Mouse (Mus musculus): ENCODE data around the gene Ezr. TPM values are rescaled to one million over a fixed set of nuclear protein-coding genes. Genes with fewer than 3 reads are reported as not detected.
"Not testable (repeated sequence)": the region's sequence is repeated elsewhere in the genome, so short reads cannot be mapped to it uniquely, and the experiment has no call there.

Gene Ezr
- total RNA-seq, 4 experiments from 2014 or later, result 18.8 to 34.8 (median 23.9) TPM

- DNase-seq, result no peak
Measured at GRCm38 (mm10) chr17:6742083-6743038, 40.2 kb downstream of the Ezr start.

- no peak for DNase-seq
Measured at GRCm38 (mm10) chr17:6741271-6741670, 41.3 kb downstream of the Ezr start.

DNA sequence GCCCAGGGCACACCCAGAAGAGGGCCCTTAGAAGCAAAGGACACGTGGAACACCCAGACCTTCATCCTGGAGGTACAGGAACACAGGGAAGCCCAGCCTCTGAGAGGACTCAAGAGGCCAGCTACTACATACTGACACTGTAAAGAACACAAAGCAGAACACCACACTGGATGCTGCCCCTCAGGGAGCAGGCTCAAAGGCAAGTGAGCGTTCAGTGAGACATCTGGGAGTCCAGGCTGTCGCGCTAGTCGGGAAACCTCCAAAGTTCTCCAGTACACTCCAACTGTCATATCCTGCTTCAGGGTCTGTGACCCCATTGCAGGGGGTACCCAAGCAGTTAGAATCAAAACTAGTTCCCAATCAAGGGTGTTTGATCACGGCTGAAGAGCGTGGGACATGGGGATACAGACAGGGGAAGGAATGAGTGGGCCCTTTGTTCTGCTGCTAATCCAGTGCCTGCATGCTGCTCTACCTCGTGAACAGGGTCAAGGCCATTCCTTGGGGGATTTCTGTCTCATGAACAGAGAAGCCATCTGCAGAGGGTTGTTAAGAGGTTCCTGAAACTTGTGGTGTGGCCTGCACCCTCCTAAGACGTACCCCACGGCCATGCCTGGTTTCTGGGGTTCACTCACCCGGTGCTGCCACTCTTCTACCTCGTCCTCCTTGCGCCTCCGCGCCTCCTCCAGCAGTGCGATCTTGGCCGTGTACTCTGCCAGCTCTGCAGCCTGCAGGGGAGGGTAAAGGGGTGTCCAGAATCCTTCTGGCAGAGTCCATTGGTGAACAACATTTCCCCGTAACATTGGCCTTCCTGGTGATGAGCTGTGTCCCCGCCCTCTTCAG is 42.0 kb downstream of the Ezr start:
- DNase-seq, result no peak

DNA sequence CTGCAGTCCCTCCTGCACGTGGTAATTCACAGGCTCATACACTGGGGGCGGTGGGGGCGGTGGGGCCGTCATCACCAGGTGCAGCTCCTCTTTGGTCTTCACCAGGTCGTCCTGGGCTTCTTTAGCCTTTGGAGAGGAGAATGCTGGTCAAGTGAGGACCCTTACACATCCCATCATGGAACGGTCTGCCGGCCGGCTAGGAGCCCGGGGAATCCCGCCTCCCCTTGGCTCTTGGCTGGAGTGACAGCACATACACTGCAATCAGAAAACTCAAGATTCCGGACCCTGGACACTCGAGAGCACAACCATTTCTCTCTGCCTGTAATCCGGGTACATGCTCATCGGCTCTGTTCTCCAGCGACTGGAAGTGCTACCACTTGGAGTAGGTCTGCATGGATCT is 42.8 kb downstream of the Ezr start:
- DNase-seq, result no peak

DNA sequence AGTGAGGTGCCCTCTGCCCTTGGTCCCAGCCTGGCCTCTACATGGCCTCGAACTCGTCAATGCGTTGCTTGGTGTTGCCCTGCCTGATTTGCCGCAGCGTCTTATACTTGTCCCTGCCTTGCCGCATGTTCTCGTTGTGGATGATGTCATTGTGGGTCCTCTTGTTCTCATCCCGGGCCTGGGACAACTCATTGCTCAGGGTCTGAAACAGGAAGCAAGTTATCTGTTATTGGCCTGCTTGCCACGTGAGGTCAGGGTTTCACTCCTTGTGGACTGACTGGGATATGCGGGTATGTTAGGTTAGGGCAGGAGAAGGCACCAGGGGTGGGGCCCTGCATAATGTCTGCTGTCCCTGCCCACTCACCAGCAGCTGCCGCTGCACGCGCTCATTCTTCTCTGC is 43.3 kb downstream of the Ezr start:
- no peak for DNase-seq

GRCm38 (mm10) chr17:6738836-6739235 is 43.7 kb downstream of the Ezr start:
- no peak for DNase-seq

DNA sequence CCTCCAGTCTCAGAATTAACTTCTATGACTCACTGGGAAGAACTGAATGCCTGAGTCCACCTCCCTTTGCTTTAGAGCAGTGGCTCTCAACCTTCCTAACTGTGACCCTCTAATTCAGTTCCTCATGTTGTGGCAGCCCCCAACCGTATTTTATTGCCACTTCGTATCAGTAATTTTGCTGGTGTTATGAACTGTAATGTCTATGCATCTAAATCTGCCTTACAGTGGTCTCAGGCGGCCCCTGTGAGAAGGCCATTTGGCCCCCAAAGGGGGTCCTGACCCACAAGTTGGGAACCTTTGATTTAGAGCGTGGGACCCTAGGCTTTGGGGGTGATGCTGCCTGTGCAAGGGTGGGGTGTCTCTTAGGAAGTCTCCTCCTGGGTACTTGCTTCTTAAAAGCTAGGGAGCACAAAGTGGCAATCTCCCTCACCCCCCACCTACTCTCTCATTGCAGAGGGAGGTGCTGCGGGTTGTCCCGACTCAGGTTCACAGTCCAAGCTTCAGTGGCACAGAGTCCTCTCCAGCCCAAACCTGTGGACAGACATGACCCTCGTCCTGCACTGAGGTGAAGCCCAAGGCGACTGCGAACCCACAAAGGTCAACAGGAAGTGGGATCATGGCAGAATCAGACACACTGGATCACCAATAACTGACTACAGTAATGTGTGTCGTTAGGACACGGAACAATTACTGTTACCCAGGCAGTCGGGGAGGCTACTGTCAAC is 45.1 kb downstream of the Ezr start:
- DNase-seq, result no peak

- DNase-seq, result no peak
Measured at GRCm38 (mm10) chr17:6736306-6737272, 46.0 kb downstream of the Ezr start.

DNA sequence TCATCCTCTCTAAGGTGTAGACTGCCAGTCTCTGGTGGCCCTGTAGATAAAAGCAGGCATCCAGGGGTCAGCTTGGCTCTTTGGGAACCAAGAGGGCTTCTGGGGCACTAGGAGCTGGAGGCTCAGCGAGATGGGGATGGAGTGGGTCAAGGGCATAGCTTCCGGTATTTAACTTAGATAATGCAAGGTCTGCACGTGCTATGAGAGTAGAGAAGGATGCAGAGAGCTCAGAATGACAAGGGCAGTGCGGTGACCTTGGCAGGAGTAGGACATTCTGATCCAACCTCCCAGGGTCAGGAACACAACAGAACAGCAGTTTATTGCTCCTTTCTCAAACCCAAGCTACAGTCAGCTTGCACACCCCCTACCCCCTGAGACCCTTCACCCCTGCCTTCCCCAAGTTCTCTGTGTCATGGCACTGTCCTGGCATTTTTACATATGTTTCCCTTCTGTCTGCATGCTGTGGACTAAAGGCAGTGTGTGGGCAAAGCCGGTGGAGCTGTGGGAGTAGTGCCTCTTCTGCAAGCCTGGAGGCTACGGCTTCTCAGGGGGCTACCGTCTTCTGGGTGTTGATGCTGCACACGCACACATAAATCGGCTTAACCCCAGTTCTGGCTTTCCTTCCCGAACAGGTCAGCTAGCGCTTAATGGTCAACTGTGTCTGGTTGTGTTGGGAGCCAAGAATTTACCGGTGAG is 47.7 kb downstream of the Ezr start:
- DNase-seq, result no peak

GRCm38 (mm10) chr17:6733322-6733875 is 49.2 kb downstream of the Ezr start:
- DNase-seq, result no peak

DNA sequence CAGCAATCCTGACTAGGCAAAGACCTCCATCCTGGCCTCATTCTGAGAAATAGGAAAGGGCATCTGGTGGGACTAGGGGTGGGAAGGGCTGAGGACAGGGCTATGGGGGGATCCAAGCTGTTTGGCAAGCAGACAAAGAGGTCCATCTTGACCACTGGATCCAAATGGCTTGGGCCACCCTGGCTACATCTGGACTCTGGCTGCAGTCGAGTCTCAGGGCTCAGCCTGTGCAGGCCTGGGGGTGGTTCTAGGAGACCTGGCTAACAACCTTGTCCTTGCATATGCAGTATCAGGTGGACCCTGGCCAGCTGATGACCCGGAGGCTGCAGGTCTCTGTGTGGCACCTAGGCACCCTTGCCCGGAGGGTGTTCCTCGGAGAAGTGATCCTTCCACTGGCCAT is 49.9 kb downstream of the Ezr start:
- no peak for DNase-seq

- no peak for DNase-seq
Measured at GRCm38 (mm10) chr17:6731634-6732033, 51.0 kb downstream of the Ezr start.

GRCm38 (mm10) chr17:6731132-6731531 is 51.5 kb downstream of the Ezr start:
- no peak for DNase-seq

GRCm38 (mm10) chr17:6729244-6729742 is 53.3 kb downstream of the Ezr start:
- no peak for DNase-seq

DNA sequence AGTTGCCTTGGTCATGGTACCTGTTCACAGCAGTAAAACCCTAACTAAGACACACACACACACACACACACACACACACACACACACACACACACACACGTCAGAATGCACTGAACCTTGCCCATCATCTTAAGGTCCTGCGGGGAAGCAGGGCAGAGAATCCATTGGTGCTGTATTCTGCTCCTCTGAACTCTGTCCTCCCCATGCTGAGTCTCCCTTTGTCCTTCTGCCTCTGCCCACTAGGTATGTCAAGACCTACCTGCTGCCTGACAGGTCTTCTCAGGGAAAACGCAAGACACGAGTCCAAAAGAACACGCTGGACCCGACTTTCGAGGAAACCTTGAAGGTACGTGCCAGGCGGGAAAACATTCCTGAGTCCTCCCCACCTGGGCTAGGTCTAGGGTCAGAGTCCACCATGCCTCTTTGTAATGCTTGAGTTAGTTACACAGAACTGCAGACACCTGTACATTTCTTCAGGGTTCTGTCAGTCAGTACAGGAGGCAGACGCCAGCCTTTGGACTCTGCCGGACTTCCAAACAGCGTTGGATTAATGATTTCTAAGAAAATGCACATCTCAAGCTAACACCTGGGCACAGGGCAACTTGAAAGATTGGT is 54.5 kb downstream of the Ezr start:
- DNase-seq, result no peak

DNA sequence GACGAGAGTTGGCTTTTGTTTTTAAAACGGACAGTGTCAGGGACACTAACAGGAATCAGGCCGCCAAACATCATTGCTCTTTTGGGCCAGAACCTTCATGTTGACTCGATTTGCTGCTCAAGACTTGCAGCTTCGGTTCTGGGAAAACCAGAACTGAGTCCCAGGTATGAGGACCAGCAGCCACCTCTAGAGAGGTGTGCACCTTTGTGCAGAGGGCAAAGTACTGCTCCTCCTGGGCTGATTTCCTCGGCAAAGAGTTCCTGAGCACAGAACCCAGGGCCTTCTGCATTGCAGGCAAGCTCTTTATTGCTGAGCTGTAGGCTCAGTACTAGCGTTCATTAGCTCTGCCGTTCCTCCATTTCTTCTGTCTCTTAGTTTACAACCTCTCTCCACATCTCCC is 68.6 kb downstream of the Ezr start:
- DNase-seq, result not testable (repeated sequence)

DNA sequence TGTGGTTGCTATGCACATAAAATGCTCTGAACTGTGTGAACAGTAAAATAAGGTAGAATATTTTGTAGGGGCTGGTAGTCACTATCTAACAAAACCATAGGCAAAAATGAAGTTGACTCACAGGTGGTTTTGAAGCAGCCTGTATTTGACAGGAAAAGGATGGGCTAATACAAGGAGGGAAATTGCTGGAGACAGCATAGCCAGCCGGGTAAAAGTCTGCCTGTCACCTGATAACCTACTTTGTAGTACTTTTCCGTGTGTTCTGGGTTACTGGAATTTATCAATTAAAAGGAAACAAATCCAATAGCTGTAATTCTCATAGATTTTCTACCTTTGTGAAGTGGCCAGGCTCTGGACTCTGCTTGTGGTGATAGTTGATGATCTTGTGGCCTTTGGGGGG is 69.1 kb downstream of the Ezr start:
- not testable (repeated sequence) for DNase-seq

DNA sequence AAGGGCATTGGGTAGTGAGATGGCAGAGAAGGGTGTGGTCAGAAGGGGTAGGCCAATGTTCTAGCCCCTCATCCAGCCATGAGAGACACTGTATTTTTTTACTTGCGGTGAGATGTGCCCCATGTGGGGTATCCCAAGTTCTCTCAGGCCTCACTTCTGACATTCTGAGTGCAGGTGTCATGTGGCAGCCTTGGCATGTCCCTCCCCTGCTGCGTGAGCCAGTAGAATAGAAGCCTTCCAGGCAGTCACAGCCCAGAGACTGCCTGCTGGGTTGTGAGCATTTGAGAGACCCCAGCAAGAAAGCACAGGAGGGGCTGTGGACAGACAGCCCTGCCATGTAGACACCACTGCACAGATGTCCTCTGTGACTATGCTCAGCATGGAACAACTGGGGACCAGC is 74.4 kb downstream of the Ezr start:
- not testable (repeated sequence) for DNase-seq

GRCm38 (mm10) chr17:6707422-6707821 is 75.2 kb downstream of the Ezr start:
- DNase-seq, result not testable (repeated sequence)

GRCm38 (mm10) chr17:6706448-6706847 is 76.1 kb downstream of the Ezr start:
- not testable (repeated sequence) for DNase-seq

Measured in adrenal gland, adult 8-10 months (tissue).